Mouse (Mus musculus): ENCODE data around the gene Irf3. TPM values are rescaled to one million over a fixed set of nuclear protein-coding genes. Genes with fewer than 3 reads are reported as not detected.

The Irf3 gene
- total RNA-seq, 1 experiment = 45.9 TPM

GRCm38 (mm10) chr7:45035631-45036030, 38.2 kb downstream of the Irf3 start:
- in situ Hi-C loops (cut with MboI; ENCODE audit: low sequenced_read_pairs in 2 of 2, unreplicated experiment in 2 of 2) = no loop called here
- TF ChIP-seq ZC3H11A (IDR thresholded peaks at IDR 0.05; ENCODE audit: borderline replicate concordance, low read depth, low read length) = no peak
- TF ChIP-seq MAFK (IDR thresholded peaks at IDR 0.05; ENCODE audit: insufficient read depth, low read depth, low read length) = no peak
- TF ChIP-seq CHD2 (IDR thresholded peaks at IDR 0.05; ENCODE audit: low read depth, low read length) = no peak
- TF ChIP-seq HCFC1 (IDR thresholded peaks at IDR 0.05; ENCODE audit: borderline replicate concordance, insufficient read depth, low read length) = no peak
- no peak for TF ChIP-seq ZNF384 (IDR thresholded peaks at IDR 0.05; ENCODE audit: low read depth, low read length)
- H3K4me3 ChIP-seq (ENCODE audit: insufficient read depth in 1 of 2, low read depth in 1 of 2, low read length in 2 of 2, poor library complexity in 1 of 2, severe bottlenecking in 1 of 2) = no peak overlapping the region
- H3K27ac ChIP-seq (ENCODE audit: insufficient read depth, low read depth, low read length, poor library complexity, severe bottlenecking) = no peak overlapping the region
- peaks cover 55% of the 10 kb centered on the region for H3K36me3 ChIP-seq (ENCODE audit: control insufficient read depth, insufficient read depth, low read length, poor library complexity, severe bottlenecking)
- no peaks in the 10 kb centered on the region for H3K9me3 ChIP-seq (ENCODE audit: control insufficient read depth, insufficient read depth, low read depth, low read length)
- no peaks in the 10 kb centered on the region for H3K4me1 ChIP-seq (ENCODE audit: control insufficient read depth in 2 of 2, insufficient read depth in 2 of 2, low read length in 2 of 2, poor library complexity in 1 of 2)
- DNase-seq (ENCODE audit: low read depth, low spot score) = no peak
- no peak overlapping the region for H3K9ac ChIP-seq (ENCODE audit: insufficient read depth, low read depth, low read length, poor library complexity, severe bottlenecking)

- Histone ChIP-seq H3K27ac (ENCODE audit: insufficient read depth, low read depth, low read length, poor library complexity, severe bottlenecking) (no peak overlapping the region), H3K9ac (ENCODE audit: insufficient read depth, low read depth, low read length, poor library complexity, severe bottlenecking) (no peak overlapping the region), H3K4me1 (ENCODE audit: control insufficient read depth in 2 of 2, insufficient read depth in 2 of 2, low read length in 2 of 2, poor library complexity in 1 of 2) (no peaks in the 10 kb centered on the region), H3K4me3 (ENCODE audit: insufficient read depth in 1 of 2, low read depth in 1 of 2, low read length in 2 of 2, poor library complexity in 1 of 2, severe bottlenecking in 1 of 2) (no peak overlapping the region), H3K9me3 (ENCODE audit: control insufficient read depth, insufficient read depth, low read depth, low read length) (no peaks in the 10 kb centered on the region), H3K36me3 (ENCODE audit: control insufficient read depth, insufficient read depth, low read length, poor library complexity, severe bottlenecking) (peaks cover 51% of the 10 kb centered on the region)
- in situ Hi-C loops (cut with MboI; ENCODE audit: low sequenced_read_pairs in 2 of 2, unreplicated experiment in 2 of 2) = no loop called here
- DNase-seq (ENCODE audit: low read depth, low spot score) = no peak
- TF ChIP-seq HCFC1 (IDR thresholded peaks at IDR 0.05; ENCODE audit: borderline replicate concordance, insufficient read depth, low read length) (no peak), CHD2 (IDR thresholded peaks at IDR 0.05; ENCODE audit: low read depth, low read length) (no peak), ZC3H11A (IDR thresholded peaks at IDR 0.05; ENCODE audit: borderline replicate concordance, low read depth, low read length) (no peak), MAFK (IDR thresholded peaks at IDR 0.05; ENCODE audit: insufficient read depth, low read depth, low read length) (no peak), ZNF384 (IDR thresholded peaks at IDR 0.05; ENCODE audit: low read depth, low read length) (no peak)
Observed at GRCm38 (mm10) chr7:45036702-45037101, 39.3 kb downstream of the Irf3 start.

- no peak overlapping the region for H3K27ac ChIP-seq (ENCODE audit: insufficient read depth, low read depth, low read length, poor library complexity, severe bottlenecking)
- no peak overlapping the region for H3K9ac ChIP-seq (ENCODE audit: insufficient read depth, low read depth, low read length, poor library complexity, severe bottlenecking)
- in situ Hi-C loops (cut with MboI; ENCODE audit: low sequenced_read_pairs in 2 of 2, unreplicated experiment in 2 of 2) = no loop called here
- peaks cover 52% of the 10 kb centered on the region for H3K36me3 ChIP-seq (ENCODE audit: control insufficient read depth, insufficient read depth, low read length, poor library complexity, severe bottlenecking)
- no peaks in the 10 kb centered on the region for H3K9me3 ChIP-seq (ENCODE audit: control insufficient read depth, insufficient read depth, low read depth, low read length)
- H3K4me1 ChIP-seq (ENCODE audit: control insufficient read depth in 2 of 2, insufficient read depth in 2 of 2, low read length in 2 of 2, poor library complexity in 1 of 2) = no peaks in the 10 kb centered on the region
- TF ChIP-seq ZC3H11A (IDR thresholded peaks at IDR 0.05; ENCODE audit: borderline replicate concordance, low read depth, low read length) (no peak), HCFC1 (IDR thresholded peaks at IDR 0.05; ENCODE audit: borderline replicate concordance, insufficient read depth, low read length) (no peak), ZNF384 (IDR thresholded peaks at IDR 0.05; ENCODE audit: low read depth, low read length) (no peak), MAFK (IDR thresholded peaks at IDR 0.05; ENCODE audit: insufficient read depth, low read depth, low read length) (no peak), CHD2 (IDR thresholded peaks at IDR 0.05; ENCODE audit: low read depth, low read length) (no peak)
- H3K4me3 ChIP-seq (ENCODE audit: insufficient read depth in 1 of 2, low read depth in 1 of 2, low read length in 2 of 2, poor library complexity in 1 of 2, severe bottlenecking in 1 of 2) = no peak overlapping the region
- no peak for DNase-seq (ENCODE audit: low read depth, low spot score)
Observed at GRCm38 (mm10) chr7:45037720-45038361, 40.4 kb downstream of the Irf3 start.

- TF ChIP-seq ZC3H11A (IDR thresholded peaks at IDR 0.05; ENCODE audit: borderline replicate concordance, low read depth, low read length) = no peak
- no peak for TF ChIP-seq CHD2 (IDR thresholded peaks at IDR 0.05; ENCODE audit: low read depth, low read length)
- no peak for TF ChIP-seq MAFK (IDR thresholded peaks at IDR 0.05; ENCODE audit: insufficient read depth, low read depth, low read length)
- TF ChIP-seq ZNF384 (IDR thresholded peaks at IDR 0.05; ENCODE audit: low read depth, low read length) = no peak
- no peak for TF ChIP-seq HCFC1 (IDR thresholded peaks at IDR 0.05; ENCODE audit: borderline replicate concordance, insufficient read depth, low read length)
- in situ Hi-C loops (cut with MboI; ENCODE audit: low sequenced_read_pairs in 2 of 2, unreplicated experiment in 2 of 2) = no loop called here
- H3K27ac ChIP-seq (ENCODE audit: insufficient read depth, low read depth, low read length, poor library complexity, severe bottlenecking) = no peak overlapping the region
- no peak for DNase-seq (ENCODE audit: low read depth, low spot score)
- no peaks in the 10 kb centered on the region for H3K4me1 ChIP-seq (ENCODE audit: control insufficient read depth in 2 of 2, insufficient read depth in 2 of 2, low read length in 2 of 2, poor library complexity in 1 of 2)
- no peak overlapping the region for H3K9ac ChIP-seq (ENCODE audit: insufficient read depth, low read depth, low read length, poor library complexity, severe bottlenecking)
- H3K36me3 ChIP-seq (ENCODE audit: control insufficient read depth, insufficient read depth, low read length, poor library complexity, severe bottlenecking) = peaks cover 53% of the 10 kb centered on the region
- no peak overlapping the region for H3K4me3 ChIP-seq (ENCODE audit: insufficient read depth in 1 of 2, low read depth in 1 of 2, low read length in 2 of 2, poor library complexity in 1 of 2, severe bottlenecking in 1 of 2)
- no peaks in the 10 kb centered on the region for H3K9me3 ChIP-seq (ENCODE audit: control insufficient read depth, insufficient read depth, low read depth, low read length)
Observed at GRCm38 (mm10) chr7:45038411-45038810, 41.0 kb downstream of the Irf3 start.
